Mouse (Mus musculus) intestine, embryonic 16.5 days (tissue): ENCODE measurements around the gene Chchd6. TPM values are rescaled to one million over a fixed set of nuclear protein-coding genes. Genes with fewer than 3 reads are reported as not detected.

Experiments
- ATAC-seq: fragments of 200-750 bp; cut with Nextera tagmentation; 2 replicates; pipeline ENCODE4 v1.8.0; 2017; ENCODE audit warnings: moderate TSS enrichment, moderate library complexity
- H3K27ac ChIP-seq: fragments of 300-500 bp; sonication (generic); 2 replicates; pipeline ENCODE4 v1.5.1; 2014; ENCODE audit warnings: mild to moderate bottlenecking, low read length
- H3K27me3 ChIP-seq: fragments of 300-500 bp; sonication (generic); replicated peaks from 2 replicates; pipeline ENCODE4 v1.6.1; 2014; ENCODE audit warnings: low read length, control low read depth, mixed read lengths; ENCODE audit not compliant: control insufficient read depth, insufficient read depth
- H3K36me3 ChIP-seq: fragments of 300-500 bp; sonication (generic); 2 replicates; pipeline ENCODE4 v1.6.1; 2014; ENCODE audit warnings: low read length, control low read depth; ENCODE audit not compliant: control insufficient read depth, insufficient read depth
- H3K4me1 ChIP-seq: fragments of 300-500 bp; sonication (generic); 2 replicates; pipeline ENCODE4 v1.6.1; 2014; ENCODE audit warnings: low read length, control low read depth, mixed read lengths; ENCODE audit not compliant: control insufficient read depth, insufficient read depth
- H3K4me2 ChIP-seq: fragments of 300-500 bp; sonication (generic); 2 replicates; pipeline ENCODE4 v1.6.1; 2014; ENCODE audit warnings: low read depth, low read length, control low read depth
- H3K4me3 ChIP-seq: fragments of 300-500 bp; sonication (generic); 2 replicates; pipeline ENCODE4 v1.5.1; 2014; ENCODE audit warnings: mild to moderate bottlenecking, low read length
- H3K9ac ChIP-seq: fragments of 300-500 bp; sonication (generic); 2 replicates; pipeline ENCODE4 v1.6.1; 2014; ENCODE audit warnings: low read depth, low read length
- H3K9me3 ChIP-seq: fragments of 300-500 bp; sonication (generic); 2 replicates; pipeline ENCODE4 v1.6.1; 2016; ENCODE audit warnings: low read length, control low read depth; ENCODE audit not compliant: control insufficient read depth
- WGBS: fragments of 180-500 bp; shearing (Covaris S2); extraction: QIAGEN DNeasy Blood & Tissue Kit; methylation state at CpG from one replicate; pipeline ENCODE4 v1.1.7; 2014; 5-methylcytosine and 5-hydroxymethylcytosine counted together
- polyA plus RNA-seq: library from polyadenylated mRNA; unstranded; fragments of >200 nt; fragmentation: Nextera tagmentation; extraction: Ambion mirVana; gene quantifications from 2 replicates; pipeline ENCODE4 v1.2.1, GENCODE M21; 2015

Gene Chchd6
- polyA plus RNA-seq, 1 experiment from 2014 or later, result 41.3 TPM

GRCm38 (mm10) chr6:89498764-89499516 is 96.5 kb downstream of the Chchd6 start:
- Histone ChIP-seq H3K4me2 (no peak overlapping the region), H3K9ac (no peak overlapping the region), H3K4me3 (no peak overlapping the region), H3K36me3 (no peaks in the 10 kb centered on the region), H3K9me3 (no peaks in the 10 kb centered on the region), H3K27me3 (no peaks in the 10 kb centered on the region), H3K27ac (no peak overlapping the region), H3K4me1 (0 out of 2 replicates have a peak, but pooled peaks cover 5% of the 10 kb centered on the region)
- 43% methylated on average over 6 of the region's 6 CpGs for WGBS
- no peak for ATAC-seq

- H3K27ac ChIP-seq, result no peak overlapping the region
- no peaks in the 10 kb centered on the region for H3K27me3 ChIP-seq
- WGBS, result 86% methylated on average over 1 of the region's 1 CpGs
- no peaks in the 10 kb centered on the region for H3K9me3 ChIP-seq
- H3K4me2 ChIP-seq, result no peak overlapping the region
- H3K4me3 ChIP-seq, result no peak overlapping the region
- H3K9ac ChIP-seq, result no peak overlapping the region
- 0 out of 2 replicates have a peak, but pooled peaks cover 5% of the 10 kb centered on the region for H3K4me1 ChIP-seq
- ATAC-seq, result no peak
- H3K36me3 ChIP-seq, result no peaks in the 10 kb centered on the region
These were observed 98.5 kb downstream of the Chchd6 start for GRCm38 (mm10) chr6:89496916-89497315.

DNA sequence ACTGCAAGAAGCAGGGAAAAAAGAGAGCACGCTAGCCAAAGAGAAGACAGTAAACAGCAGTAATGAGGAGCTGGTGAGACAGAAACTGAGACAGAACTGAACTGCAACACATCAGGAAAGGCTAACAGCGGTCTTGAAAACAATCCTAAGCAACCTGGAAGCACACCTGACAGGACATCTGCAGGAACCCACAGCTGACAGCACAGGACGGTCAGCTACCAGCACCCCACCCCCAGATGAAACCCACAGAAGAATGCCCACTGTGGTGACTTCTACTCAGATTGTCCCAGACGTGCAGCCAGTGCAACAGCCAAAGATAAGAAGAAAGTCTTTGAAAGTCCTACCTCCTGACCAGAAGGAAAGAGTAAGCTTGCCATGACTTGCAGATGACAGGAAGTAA is 103.1 kb downstream of the Chchd6 start:
- no peaks in the 10 kb centered on the region for H3K4me1 ChIP-seq
- H3K4me2 ChIP-seq, result no peak overlapping the region
- H3K9me3 ChIP-seq, result no peaks in the 10 kb centered on the region
- ATAC-seq, result no peak
- no peak overlapping the region for H3K4me3 ChIP-seq
- H3K27me3 ChIP-seq, result no peaks in the 10 kb centered on the region
- H3K36me3 ChIP-seq, result no peaks in the 10 kb centered on the region
- whole genome bisulfite sequencing, result 72% methylated on average over 4 of the region's 4 CpGs
- no peak overlapping the region for H3K27ac ChIP-seq
- no peak overlapping the region for H3K9ac ChIP-seq

DNA sequence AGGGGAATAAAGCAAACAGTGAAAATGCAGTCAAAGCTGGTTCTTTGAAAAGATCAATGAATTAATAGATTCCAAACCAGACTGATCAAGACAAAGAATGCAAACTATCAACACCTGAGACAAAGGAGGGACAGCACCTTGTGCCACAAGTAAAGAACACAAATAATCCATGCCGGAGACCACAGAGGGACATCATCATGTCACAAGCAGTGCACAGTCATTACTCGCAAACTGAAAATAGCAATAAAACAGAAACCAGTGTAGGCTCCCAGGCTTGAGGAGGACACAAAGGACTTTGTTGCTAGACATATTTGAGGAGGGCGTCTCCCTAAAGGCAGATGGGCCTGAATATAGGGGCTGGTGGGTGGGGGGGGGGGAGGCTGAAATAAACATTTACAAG is 105.1 kb downstream of the Chchd6 start:
- H3K27ac ChIP-seq, result no peak overlapping the region
- no peak for ATAC-seq
- H3K9me3 ChIP-seq, result no peaks in the 10 kb centered on the region
- H3K4me1 ChIP-seq, result no peaks in the 10 kb centered on the region
- no peak overlapping the region for H3K4me3 ChIP-seq
- no peak overlapping the region for H3K9ac ChIP-seq
- H3K36me3 ChIP-seq, result no peaks in the 10 kb centered on the region
- WGBS, result 79% methylated on average over 3 of the region's 3 CpGs
- H3K4me2 ChIP-seq, result no peak overlapping the region
- no peaks in the 10 kb centered on the region for H3K27me3 ChIP-seq

DNA sequence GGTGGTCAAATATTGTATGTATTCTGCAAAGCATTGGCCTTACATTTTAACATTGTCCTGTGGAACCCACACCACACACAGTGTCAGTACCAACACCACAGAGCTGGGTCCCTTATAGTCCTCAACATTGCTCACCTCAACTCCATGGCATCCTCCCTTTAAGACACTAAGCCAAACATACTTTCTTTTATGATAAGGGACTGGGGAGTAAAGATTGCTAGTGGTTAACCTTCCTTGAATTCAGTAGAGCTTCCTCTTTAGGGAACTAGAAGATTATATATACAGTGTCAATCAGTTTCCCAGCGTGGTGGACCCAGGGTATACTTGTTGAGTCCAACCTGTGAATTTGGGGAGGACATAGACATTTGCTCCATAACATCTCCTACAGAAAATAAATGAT is 105.9 kb downstream of the Chchd6 start:
- ATAC-seq, result no peak
- Histone ChIP-seq H3K27ac (no peak overlapping the region), H3K4me2 (no peak overlapping the region), H3K27me3 (no peaks in the 10 kb centered on the region), H3K4me3 (no peak overlapping the region), H3K36me3 (no peaks in the 10 kb centered on the region), H3K9ac (no peak overlapping the region), H3K9me3 (no peaks in the 10 kb centered on the region), H3K4me1 (no peaks in the 10 kb centered on the region)
- 86% methylated on average over 1 of the region's 1 CpGs for WGBS

- H3K4me3 ChIP-seq, result no peak overlapping the region
- no peak overlapping the region for H3K4me2 ChIP-seq
- 56% methylated on average over 4 of the region's 4 CpGs for WGBS
- H3K36me3 ChIP-seq, result no peaks in the 10 kb centered on the region
- H3K4me1 ChIP-seq, result no peaks in the 10 kb centered on the region
- H3K27me3 ChIP-seq, result no peaks in the 10 kb centered on the region
- no peaks in the 10 kb centered on the region for H3K9me3 ChIP-seq
- no peak overlapping the region for H3K9ac ChIP-seq
- no peak overlapping the region for H3K27ac ChIP-seq
- ATAC-seq, result no peak
These were observed 109.4 kb downstream of the Chchd6 start for GRCm38 (mm10) chr6:89486055-89486454.

GRCm38 (mm10) chr6:89481192-89481591 is 114.3 kb downstream of the Chchd6 start:
- H3K9me3 ChIP-seq, result no peaks in the 10 kb centered on the region
- no peaks in the 10 kb centered on the region for H3K4me1 ChIP-seq
- no peak overlapping the region for H3K27ac ChIP-seq
- no peak overlapping the region for H3K4me3 ChIP-seq
- no peak overlapping the region for H3K9ac ChIP-seq
- whole genome bisulfite sequencing, result 76% methylated on average over 4 of the region's 4 CpGs
- H3K36me3 ChIP-seq, result no peaks in the 10 kb centered on the region
- H3K4me2 ChIP-seq, result no peak overlapping the region
- no peak for ATAC-seq
- no peaks in the 10 kb centered on the region for H3K27me3 ChIP-seq

DNA sequence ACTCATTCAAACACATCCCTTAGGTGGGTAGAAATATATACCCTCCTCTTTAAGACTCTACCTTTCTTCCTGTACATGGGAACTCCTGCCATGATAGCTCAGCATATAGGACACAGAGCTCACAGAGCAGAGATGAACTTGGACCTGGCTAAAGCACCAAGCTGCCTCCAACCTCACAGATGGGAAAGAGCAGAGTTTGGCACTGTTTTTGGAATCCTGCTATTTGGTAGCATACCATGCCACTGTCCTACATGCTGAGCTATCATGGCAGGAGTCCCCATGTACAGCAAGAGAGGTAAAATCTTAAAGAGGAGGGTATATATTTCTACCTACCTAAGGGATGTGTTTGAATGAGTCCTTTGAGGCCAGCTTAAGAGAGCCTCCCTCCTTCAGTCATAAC is 127.5 kb downstream of the Chchd6 start:
- Histone ChIP-seq H3K4me3 (no peak overlapping the region), H3K4me1 (no peaks in the 10 kb centered on the region; the same call in 1 of the 2 replicates), H3K9ac (no peak overlapping the region), H3K36me3 (no peaks in the 10 kb centered on the region), H3K4me2 (no peak overlapping the region), H3K27ac (no peak overlapping the region), H3K9me3 (no peaks in the 10 kb centered on the region), H3K27me3 (no peaks in the 10 kb centered on the region)
- no peak for ATAC-seq

DNA sequence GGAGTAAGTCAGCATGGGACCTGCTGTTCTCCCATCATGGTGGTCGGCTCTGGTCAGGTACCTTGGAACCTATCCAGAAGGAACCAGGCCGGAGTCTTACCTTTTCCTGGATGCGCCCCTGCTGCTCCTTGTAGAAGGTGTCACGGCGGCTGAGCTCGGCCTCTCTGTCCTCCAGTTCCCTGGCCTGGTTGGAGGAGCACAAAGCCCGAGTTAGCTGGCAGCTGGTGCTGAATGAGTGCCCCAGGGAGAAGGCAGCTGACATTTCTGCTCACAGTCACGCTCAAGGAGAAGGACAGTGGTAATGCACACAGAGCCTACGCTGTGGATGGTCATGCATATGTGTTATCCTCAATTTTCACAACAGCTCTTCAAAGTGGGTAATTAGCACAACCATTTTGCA is 128.2 kb downstream of the Chchd6 start:
- no peak overlapping the region for H3K4me3 ChIP-seq
- no peak for ATAC-seq
- H3K27ac ChIP-seq, result no peak overlapping the region
- H3K4me1 ChIP-seq, result peaks cover 4% of the 10 kb centered on the region; the same call in 1 of the 2 replicates
- H3K27me3 ChIP-seq, result no peaks in the 10 kb centered on the region
- H3K9me3 ChIP-seq, result no peaks in the 10 kb centered on the region
- 86% methylated on average over 9 of the region's 9 CpGs for WGBS
- H3K9ac ChIP-seq, result no peak overlapping the region
- no peak overlapping the region for H3K4me2 ChIP-seq
- H3K36me3 ChIP-seq, result no peaks in the 10 kb centered on the region

DNA sequence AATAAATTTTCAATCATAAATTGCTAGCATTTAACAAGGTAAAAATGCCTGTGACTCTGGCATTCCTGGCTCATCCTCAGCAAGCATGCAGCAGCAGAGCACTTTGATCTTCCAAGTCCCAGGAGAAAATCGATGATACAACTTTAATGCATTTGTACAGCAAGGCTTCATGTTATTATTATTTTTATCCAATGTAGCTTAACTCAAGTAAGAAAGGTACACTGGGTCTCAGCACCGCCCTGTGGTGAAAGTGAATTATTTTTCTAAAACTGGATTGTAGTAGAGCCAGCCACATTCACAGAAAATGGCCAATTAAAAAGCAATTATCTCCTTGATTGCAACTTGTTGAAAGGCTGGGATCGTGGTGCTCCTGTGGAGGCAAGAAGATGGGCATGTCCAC is 128.6 kb downstream of the Chchd6 start:
- no peaks in the 10 kb centered on the region for H3K9me3 ChIP-seq
- no peak for ATAC-seq
- 81% methylated on average over 3 of the region's 3 CpGs for WGBS
- no peaks in the 10 kb centered on the region for H3K27me3 ChIP-seq
- no peaks in the 10 kb centered on the region for H3K36me3 ChIP-seq
- H3K27ac ChIP-seq, result no peak overlapping the region
- no peak overlapping the region for H3K4me2 ChIP-seq
- peaks cover 4% of the 10 kb centered on the region; the same call in 1 of the 2 replicates for H3K4me1 ChIP-seq
- no peak overlapping the region for H3K4me3 ChIP-seq
- H3K9ac ChIP-seq, result no peak overlapping the region
